Mouse (Mus musculus) heart, postnatal 10 days (tissue): ENCODE results near the gene Napsa. TPM values are rescaled to one million over a fixed set of nuclear protein-coding genes. Genes with fewer than 3 reads are reported as not detected.
A peak's percentile ranks its signal among the peaks of the same experiment; 100 is the strongest.

Source experiments
- DNase-seq, 2 experiments: peaks; one replicate each; pipeline ENCODE4 v3.0.0; 2021
- intact Hi-C: fragments of 180-260 bp; cut with DNase I; formaldehyde crosslinking; loops from one replicate; pipeline ENCODE4 v1.15.1; 2025
- total RNA-seq, 2 experiments: library from RNA; stranded (reverse); gene quantifications; 2 replicates each; pipeline ENCODE4 v1.2.3; 2021

Napsa gene
- total RNA-seq, 2 experiments from 2014 or later: 0.43 to 1.4 TPM

- DNase-seq: no peak
- intact Hi-C loops: no loop called here
These were observed 34.7 kb upstream of the Napsa start for GRCm38 (mm10) chr7:44537496-44537895.

DNA sequence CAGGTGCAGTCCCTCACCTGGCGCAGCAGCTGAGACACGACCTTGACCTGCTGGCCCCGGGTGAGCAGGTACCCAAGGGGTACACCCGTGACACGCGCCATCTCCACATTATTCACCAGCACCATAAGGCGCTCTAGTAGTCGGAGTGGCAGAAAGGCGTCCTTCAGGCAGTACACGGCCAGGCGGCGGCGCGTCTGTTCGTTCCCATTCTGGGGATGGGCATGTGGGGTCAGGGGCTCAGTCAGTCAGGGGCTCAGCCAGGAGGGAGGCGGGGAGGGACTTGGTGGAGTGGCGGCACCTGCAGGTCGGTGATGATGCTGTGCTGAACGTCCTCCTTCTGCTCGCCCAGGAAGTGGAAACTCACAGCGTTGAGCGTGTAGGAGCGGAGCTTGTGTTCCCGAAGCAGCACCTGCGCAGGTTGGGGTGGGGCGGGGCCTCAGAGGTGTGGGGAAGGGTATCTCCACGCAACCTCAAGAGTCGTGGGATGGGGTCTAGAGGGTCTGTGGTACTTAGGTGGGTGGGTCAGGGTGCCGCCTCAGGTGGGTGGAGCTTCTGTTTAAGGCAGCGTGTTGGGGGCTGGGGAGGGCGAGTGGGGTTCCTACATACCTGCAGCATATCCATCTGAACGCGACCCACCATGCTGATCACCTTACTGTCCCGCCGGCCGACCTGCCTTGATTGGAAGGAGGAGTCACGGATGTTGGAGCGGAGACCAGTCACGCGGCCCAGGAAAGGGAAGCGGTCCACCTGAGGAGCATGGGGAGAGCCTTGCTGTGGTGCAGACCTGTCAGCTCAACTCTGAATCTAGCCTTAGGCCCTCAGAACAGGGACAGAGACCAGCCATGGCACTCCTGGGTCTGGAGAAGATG, 33.2 kb upstream of the Napsa start:
- DNase-seq: no peak
- intact Hi-C loops: no loop called here

DNA sequence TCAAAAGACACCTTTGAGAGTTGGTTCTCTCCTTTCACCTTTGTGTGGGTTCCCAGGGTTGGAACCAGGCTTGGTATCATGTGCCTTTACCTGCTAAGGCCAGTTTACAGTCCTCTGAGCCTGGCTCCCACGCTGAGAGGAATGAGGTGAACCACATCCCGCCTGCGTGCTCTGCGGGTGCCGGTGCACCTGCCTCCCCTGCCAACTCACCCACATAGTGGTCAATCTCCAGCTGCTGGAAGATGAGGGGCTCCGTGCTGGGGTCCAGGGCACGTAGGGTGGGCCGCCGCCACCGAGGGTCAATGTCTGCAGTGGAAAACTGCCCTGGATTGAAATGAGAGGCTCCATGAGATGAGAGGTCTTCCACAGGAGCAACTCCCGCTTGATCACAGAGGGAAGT, 29.6 kb upstream of the Napsa start:
- DNase-seq: no peak
- intact Hi-C loops: no loop called here

- DNase-seq: no peak
- intact Hi-C loops: no loop called here
These were observed 29.1 kb upstream of the Napsa start for GRCm38 (mm10) chr7:44543071-44543470.

DNA sequence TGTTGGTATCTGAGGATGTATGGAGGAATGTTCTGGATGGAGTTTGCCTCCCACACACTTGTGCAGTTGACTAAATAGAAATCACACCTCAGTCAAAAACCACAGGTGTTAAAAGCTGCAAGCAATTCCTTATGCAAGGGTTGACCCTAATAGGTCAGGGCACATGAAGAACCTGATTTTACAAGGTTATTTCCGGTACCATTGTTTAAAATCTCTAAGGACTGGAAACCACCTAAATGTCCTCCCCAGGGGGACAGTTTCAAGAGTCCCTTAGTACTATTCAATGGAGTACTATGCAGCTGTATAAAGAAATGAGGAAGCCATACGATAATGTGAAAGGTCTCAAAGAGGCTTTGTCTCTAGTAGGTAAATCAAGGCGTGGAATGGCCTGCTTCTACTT, 25.9 kb upstream of the Napsa start:
- intact Hi-C loops: loop anchor here (5.0 kb wide), 1 partner anchor 299 kb away; the partner anchor contains the start of genes 1700028J19Rik and 2410002F23Rik
- no peak for DNase-seq

- intact Hi-C loops: loop anchor here (5.0 kb wide), 1 partner anchor 300 kb away; the partner anchor contains the start of genes 1700028J19Rik and 2410002F23Rik
- DNase-seq: no peak
These were observed 25.1 kb upstream of the Napsa start for GRCm38 (mm10) chr7:44547041-44547440.

DNA sequence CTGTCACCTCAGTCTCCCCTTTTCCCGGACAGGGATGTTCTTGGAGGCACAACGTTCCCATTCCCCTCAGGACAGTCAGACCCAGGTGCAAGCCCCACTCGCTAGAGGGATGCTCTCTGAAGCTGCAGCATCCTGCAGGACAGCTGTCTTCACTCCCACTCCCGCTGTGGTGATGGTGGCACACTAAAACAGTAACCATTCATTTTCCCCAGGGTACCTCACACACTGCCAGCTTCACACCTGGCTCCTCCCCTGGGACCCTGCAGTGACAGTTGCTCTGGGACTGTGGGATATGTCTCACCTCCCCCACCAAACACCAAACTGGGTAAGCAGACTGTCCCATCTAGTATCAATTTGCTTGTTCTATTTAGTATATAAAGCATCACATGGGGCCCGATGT, 24.5 kb upstream of the Napsa start:
- intact Hi-C loops: loop anchor here (1.0 to 5.0 kb wide), 2 partner anchors 46 to 300 kb away; partner anchors contain the start of genes 1700028J19Rik and 2410002F23Rik
- DNase-seq: no peak

- intact Hi-C loops: loop anchor here (1.0 to 5.0 kb wide), 3 partner anchors 27 to 301 kb away; partner anchors contain the start of genes 1700028J19Rik and 2410002F23Rik
- peak; percentile 100 for DNase-seq
These were observed 23.6 kb upstream of the Napsa start, which contains the start of gene Pold1 for GRCm38 (mm10) chr7:44548497-44549087. Pold1 (minus strand) TSS chr7:44548849.

DNA sequence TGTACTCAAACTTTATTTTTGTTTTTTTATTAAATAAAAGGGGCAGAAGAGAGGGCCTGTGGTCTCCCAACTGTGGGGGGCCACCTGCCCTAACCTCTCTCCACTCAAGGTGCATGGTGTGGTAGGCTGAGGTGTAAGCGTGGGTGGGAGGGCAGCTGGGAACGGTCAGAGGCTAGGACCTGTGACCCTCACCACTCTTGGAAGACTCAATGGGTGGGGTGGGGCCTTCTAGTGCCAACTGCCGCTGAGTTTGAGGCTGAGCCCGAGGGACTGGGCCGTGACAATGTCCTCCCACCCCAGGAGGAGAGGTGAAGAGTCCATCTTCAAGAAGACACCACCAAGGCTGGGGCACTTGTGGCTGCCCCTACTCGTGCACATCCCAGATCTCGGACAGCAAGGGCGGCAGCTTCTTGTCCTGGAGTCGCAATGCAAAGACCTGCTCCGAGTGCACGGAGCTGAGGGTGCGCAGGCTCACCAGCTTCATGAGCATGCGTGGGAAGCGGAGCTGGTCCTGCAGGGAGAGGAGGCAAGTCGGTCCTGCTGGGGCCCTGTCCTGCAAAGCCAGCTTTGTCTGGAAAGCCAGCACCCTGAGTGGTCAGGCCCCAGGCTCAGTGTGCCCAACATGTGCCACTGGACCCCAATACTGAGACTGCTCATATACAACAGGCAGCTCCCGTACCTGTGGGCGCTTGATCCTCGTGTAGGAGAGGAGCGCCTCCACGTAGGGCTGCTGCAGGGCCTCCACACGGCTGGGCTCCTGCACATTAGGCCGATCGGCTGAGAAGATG, 22.4 kb upstream of the Napsa start:
- DNase-seq: no peak
- intact Hi-C loops: loop anchor here (1.0 to 5.0 kb wide), 2 partner anchors 29 to 303 kb away; partner anchors contain the start of genes 1700028J19Rik and 2410002F23Rik

DNA sequence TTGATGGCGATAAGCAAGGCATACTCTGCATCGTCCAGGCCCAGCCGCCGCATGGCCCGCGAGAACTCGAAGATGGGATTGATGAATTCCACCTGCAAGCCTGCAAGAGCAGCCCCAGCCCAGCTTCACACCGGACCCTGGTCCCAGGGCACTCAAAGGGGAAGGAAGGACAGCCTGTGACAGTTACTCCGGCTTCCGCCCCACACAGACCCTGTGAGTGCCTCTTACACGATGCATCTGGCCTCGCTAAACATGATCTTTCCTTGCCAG, 21.8 kb upstream of the Napsa start:
- DNase-seq: no peak
- intact Hi-C loops: no loop called here

DNA sequence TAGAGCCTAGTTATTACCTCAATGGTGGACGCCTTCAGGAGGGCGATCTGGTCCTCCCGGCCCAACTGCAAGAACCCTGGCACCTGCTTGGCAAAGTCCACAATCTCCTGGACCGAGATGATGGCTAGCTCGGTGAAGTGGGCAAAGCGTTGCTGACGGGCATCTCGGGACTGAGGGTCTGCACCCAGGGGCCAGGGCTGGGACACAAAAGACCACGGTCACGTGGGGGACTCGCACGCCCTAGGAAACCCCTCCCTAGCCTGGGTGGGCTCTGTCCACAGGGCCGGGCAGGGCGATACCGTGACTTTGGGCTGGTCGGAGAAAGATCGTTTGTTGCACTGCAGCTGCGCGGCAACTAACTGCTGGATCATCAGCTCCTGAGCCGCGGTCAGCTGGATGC, 20.9 kb upstream of the Napsa start:
- DNase-seq: no peak
- intact Hi-C loops: no loop called here

DNA sequence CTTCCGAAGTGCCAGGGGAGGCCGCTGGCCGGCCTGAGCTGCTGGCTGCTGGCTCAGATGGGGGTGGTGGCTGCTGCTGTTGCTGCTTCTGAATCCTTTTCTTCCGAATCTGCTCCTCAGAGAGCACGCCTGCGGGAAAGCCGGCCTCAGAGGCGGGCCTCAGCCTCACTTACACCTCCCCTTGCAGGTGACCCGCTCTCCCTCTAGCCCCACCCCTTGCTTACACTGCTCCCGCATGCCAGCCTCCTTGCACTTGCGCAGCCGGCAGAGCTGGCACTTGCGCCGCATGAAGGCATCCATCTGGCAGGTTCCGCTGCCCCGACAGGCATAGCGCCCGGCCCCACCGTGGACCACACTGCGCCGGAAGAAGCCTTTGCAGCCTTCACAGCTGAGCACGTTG, 20.4 kb upstream of the Napsa start:
- intact Hi-C loops: no loop called here
- no peak for DNase-seq

GRCm38 (mm10) chr7:44552141-44552908, 19.9 kb upstream of the Napsa start:
- intact Hi-C loops: no loop called here

DNA sequence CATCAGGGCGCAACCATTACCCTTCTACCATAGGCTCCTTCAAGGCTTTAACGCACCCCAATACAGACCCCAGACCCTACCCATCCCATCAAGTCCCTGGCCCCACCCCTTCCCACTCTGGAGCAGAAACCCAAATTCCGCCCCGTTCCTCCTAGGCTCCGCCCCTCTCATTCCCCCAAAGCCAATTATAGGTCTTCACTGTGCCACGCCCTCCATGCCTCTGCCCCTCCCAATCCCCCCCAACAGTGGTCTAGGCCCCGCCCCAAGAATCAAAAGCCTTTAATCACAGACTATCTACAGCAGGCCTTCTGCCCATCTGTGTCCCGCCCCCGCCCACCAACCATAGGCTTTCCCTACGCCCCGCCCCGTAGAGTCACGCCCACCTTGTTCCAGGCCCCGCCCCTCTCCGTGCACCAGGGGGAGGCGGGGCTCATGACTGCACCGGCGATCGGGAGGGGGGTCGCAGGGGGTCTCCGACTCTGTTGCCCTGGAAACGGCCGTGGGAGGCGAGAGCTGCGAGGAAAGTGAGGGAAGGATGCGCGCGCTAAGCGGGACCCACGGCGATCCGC, 18.9 kb upstream of the Napsa start:
- DNase-seq: peak; percentile 70 to 84
- intact Hi-C loops: no loop called here

More at GRCm38 (mm10) chr7:44552141-44552908, 19.9 kb upstream of the Napsa start:
- DNase-seq: no peak

DNA sequence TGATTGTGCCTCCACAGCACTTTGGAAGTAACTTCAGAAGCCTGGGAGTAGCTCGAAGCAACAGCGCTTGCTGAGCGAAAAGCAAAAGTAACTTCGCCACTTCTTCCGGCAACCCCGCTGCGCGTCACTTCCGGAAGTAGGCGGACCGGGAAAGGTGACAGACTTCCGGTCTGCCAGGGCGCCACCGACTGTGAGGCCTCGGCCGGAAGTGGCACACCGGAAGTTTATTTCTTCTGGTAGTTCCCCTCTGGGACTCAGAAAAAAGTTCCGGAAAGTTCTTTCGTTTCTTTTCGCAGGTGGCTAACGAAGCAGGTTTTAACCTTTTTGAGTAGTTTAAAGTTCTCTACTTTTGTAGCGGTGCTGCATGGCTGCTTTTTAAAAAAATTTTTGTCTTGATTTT, 18.4 kb upstream of the Napsa start, which contains the start of gene Nr1h2:
Nr1h2 (minus strand) TSS at position 126 of the 400 bp plus-strand sequence.
- DNase-seq: peak; percentile 98 to 99
- intact Hi-C loops: no loop called here

- no peak for DNase-seq
- intact Hi-C loops: no loop called here
These were observed 14.6 kb upstream of the Napsa start for GRCm38 (mm10) chr7:44557629-44558028.

DNA sequence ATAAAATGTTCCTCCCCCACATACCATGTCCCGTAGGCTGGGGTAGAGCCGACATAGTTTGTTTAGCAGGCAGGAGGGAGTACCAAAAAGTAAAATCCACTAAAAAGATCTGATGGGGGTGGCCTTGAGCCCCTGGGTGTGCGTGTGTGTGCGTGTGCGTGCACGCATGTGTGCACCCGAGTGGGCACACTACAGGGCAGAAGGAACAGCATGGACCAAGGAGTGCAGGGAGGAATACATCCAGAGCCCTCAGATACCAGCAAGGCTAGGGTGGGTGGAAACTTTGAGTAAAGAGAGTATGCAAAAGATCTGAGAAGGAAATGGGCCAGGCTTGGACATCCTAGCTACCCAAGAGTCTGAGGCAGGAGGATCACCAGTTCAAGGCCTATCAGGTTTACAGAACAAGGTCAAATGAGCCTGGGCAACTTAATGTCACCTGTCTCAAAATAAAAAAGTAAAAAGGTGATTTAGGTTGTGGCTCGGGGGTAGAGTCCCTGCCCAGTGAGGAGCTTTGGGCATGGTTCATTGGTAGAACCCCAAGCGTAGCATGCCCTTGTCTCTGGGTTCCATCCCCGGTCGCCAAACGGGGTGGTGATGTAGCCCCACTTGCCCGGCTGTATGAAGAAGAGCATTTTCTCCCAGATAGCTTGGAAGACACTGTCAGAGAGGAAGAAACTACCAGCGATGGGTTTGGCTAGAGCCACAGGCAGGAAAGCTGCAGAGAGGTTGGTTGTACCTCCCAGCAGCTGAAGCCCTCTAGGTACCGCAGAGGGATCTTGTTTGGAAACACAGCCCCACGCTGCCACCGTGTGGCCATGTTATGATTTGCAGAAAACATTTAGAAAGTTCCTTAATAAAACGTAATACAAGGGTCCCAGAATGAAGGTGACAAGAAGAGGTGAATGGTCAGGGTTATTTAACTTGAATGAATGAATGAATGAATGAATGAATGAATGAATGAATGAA, 11.5 kb upstream of the Napsa start:
- peak; percentile 81 to 90 for DNase-seq
- intact Hi-C loops: loop anchor here (1.0 to 5.0 kb wide), 3 partner anchors 39 to 298 kb away; partner anchors contain the start of gene Gm15517

DNA sequence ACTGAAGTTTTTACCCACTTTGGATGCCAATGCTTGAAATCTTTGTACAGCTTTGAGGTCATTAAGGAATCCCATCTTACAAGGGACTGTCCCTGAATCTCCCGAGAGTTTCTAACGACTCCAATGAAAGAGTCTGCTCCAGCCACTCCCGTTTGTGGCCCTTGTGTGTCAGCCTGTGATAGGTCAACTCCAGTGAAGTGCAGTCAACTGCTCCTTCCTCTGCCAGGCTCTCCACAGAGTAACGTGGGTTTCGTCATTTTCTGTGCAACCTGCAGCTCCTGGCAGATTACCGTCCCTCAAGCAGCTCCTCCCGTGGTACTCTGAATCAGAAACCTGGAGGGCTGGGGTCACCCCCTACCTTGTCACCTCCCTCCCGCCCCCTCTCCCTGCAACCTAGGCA, 8.9 kb upstream of the Napsa start:
- no peak for DNase-seq
- intact Hi-C loops: loop anchor here (5.0 kb wide), 1 partner anchor 301 kb away; the partner anchor contains the start of gene Gm15517
